Mouse (Mus musculus) liver, adult 2 months (tissue): Measurements from ENCODE around the gene Fam184b. TPM values are rescaled to one million over a fixed set of nuclear protein-coding genes. Genes with fewer than 3 reads are reported as not detected.

Source experiments
- DNase-seq: peaks from one replicate; pipeline ENCODE4 v3.0.0-alpha.2; 2011; ENCODE audit warnings: low read depth, low spot score; ENCODE audit errors: extremely low read depth
- H3K27ac ChIP-seq: fragments of 200-500 bp; replicated peaks from 2 replicates; pipeline ENCODE4 v1.5.1; 2012; ENCODE audit warnings: low read depth, mild to moderate bottlenecking, control low read depth, inconsistent platforms, low read length; ENCODE audit not compliant: insufficient read depth
- H3K27me3 ChIP-seq: fragments of 200-500 bp; 2 replicates; pipeline ENCODE4 v1.6.1; 2012; ENCODE audit warnings: mild to moderate bottlenecking, moderate library complexity, low read length, inconsistent platforms; ENCODE audit not compliant: control insufficient read depth, insufficient read depth
- H3K36me3 ChIP-seq: fragments of 200-500 bp; 2 replicates; pipeline ENCODE4 v1.6.1; 2012; ENCODE audit warnings: low read length, inconsistent platforms; ENCODE audit not compliant: control insufficient read depth, insufficient read depth
- H3K4me1 ChIP-seq: fragments of 200-500 bp; 2 replicates; pipeline ENCODE4 v1.6.1; 2011; ENCODE audit warnings: low read length; ENCODE audit not compliant: control insufficient read depth, insufficient read depth
- H3K4me3 ChIP-seq: fragments of 200-500 bp; 2 replicates; pipeline ENCODE4 v1.5.1; 2011; ENCODE audit warnings: low read depth, mild to moderate bottlenecking, control low read depth, low read length, moderate library complexity; ENCODE audit not compliant: insufficient read depth
- H3K79me2 ChIP-seq: fragments of 200-500 bp; 2 replicates; pipeline ENCODE4 v1.6.1; 2012; ENCODE audit warnings: inconsistent platforms, mild to moderate bottlenecking, low read length, moderate library complexity; ENCODE audit not compliant: control insufficient read depth, insufficient read depth
- H3K9ac ChIP-seq: fragments of 200-500 bp; 2 replicates; pipeline ENCODE4 v1.6.1; 2012; ENCODE audit warnings: low read depth, mild to moderate bottlenecking, control low read depth, inconsistent platforms, low read length
- CTCF ChIP-seq: fragments of 200-500 bp; IDR thresholded peaks from 2 replicates; pipeline ENCODE4 v1.5.1; 2011; ENCODE audit warnings: low read depth, low read length, control low read depth
- POLR2A ChIP-seq: fragments of 200-500 bp; IDR thresholded peaks from 2 replicates; pipeline ENCODE4 v1.6.1; 2011; ENCODE audit warnings: low read length, control low read depth; ENCODE audit not compliant: insufficient read depth; ENCODE audit errors: extremely low read depth
- WGBS: fragments of 180-500 bp; shearing (Covaris S2); methylation state at CpG from one replicate; pipeline ENCODE4 v1.1.7; 2018; 5-methylcytosine and 5-hydroxymethylcytosine counted together
- polyA plus RNA-seq: library from polyadenylated mRNA; depleted of rRNA; stranded (reverse); fragments of >200 nt; gene quantifications from 2 replicates; pipeline ENCODE4 v1.2.3, GENCODE M21; 2012; rRNA removed
- total RNA-seq: library from RNA; depleted of rRNA; stranded (reverse); fragments of >200 nt; gene quantifications from 2 replicates; pipeline ENCODE4 v1.2.3, GENCODE M21; 2014; rRNA removed

The Fam184b gene
- total RNA-seq (under 0.01 and 0.07 TPM in 2 replicates), polyA plus RNA-seq (0.06 TPM in 2 replicates)

DNA sequence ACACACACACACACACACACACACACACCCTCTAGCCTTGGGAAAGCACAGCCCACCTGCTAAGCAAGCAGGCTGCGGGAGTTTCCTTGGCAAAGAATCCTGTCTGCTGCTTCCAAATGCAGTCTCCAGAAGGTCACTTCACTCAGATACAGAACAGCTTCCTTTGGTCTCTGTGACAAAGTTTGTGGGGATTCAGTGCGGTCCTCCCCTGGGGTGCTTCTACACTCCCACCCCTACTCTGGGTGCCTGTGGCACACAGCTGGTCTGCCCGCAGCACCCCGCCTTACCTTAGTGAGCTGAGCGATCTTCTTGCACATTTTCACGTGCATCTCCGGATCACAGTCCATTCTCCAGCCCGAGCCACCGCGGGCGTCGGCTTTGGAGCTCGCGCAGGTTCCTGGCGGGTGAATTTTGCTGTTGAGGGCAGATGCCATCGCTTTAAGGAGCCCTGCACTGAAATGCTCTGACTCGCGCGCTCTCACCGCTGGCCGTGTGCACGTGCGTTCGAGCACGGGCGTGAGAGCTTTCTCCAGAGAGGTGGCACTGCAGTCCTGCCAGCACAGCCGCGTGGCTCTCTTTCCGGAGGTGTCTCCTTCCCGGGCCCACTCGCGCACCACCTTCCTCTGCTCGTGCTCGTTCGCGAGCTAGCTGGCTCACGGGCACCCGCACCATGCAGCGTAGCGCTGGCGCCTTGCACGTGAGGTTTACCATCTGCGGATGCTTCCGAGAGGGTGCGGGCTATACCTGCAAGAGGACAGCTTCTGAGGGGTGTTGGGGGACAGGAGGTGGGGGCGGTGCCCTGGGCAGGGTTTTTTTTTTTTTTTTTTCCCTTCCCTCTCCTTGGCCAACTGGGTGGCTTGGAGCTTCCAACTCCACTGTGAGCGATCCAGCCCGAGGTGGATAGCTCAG, at the start of gene Fam184b:
Gene Fam184b (minus strand): TSS at position 809 of the 909 bp plus-strand sequence.
- Histone ChIP-seq H3K4me3 (peak within 1 kb of the TSS; percentile 17), H3K79me2 (no peaks in the 10 kb centered on the region), H3K27ac (no peak within 1 kb of the TSS), H3K4me1 (0 out of 2 replicates have a peak, but pooled peaks cover 3% of the 10 kb centered on the region), H3K36me3 (no peaks in the 10 kb centered on the region), H3K27me3 (no peaks in the 10 kb centered on the region), H3K9ac (no peak within 1 kb of the TSS)
- TF ChIP-seq CTCF (no peak), POLR2A (no peak)
- DNase-seq, result peak; percentile 27
- WGBS, result under 1% methylated on average over 48 of the region's 48 CpGs

DNA sequence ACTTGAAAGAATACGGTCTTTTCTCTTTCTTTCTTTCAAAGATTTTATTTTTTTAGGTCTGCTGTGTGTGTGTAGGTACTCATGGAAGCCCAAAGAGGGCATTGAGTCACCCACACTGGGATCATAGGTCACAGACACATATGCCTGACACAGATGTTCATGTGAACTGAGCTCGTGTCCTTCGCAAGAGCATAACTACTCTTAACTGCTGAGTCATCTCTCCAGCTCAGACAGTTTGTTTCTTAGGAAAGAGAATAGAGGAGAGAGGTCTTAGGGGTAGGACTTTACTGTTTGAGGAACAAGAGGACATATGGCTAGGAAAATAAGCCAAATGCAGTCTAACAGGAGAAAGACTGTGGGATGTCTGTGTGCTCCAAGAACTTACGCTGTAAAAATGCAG, 49.7 kb upstream of the Fam184b start:
- 86% methylated on average over 4 of the region's 4 CpGs for WGBS
- DNase-seq, result no peak
- H3K9ac ChIP-seq, result no peak overlapping the region
- no peaks in the 10 kb centered on the region for H3K79me2 ChIP-seq
- no peaks in the 10 kb centered on the region for H3K27me3 ChIP-seq
- no peak overlapping the region for H3K27ac ChIP-seq
- no peaks in the 10 kb centered on the region for H3K4me1 ChIP-seq
- no peak overlapping the region for H3K4me3 ChIP-seq
- no peak for TF ChIP-seq POLR2A
- TF ChIP-seq CTCF, result no peak
- H3K36me3 ChIP-seq, result no peaks in the 10 kb centered on the region

DNA sequence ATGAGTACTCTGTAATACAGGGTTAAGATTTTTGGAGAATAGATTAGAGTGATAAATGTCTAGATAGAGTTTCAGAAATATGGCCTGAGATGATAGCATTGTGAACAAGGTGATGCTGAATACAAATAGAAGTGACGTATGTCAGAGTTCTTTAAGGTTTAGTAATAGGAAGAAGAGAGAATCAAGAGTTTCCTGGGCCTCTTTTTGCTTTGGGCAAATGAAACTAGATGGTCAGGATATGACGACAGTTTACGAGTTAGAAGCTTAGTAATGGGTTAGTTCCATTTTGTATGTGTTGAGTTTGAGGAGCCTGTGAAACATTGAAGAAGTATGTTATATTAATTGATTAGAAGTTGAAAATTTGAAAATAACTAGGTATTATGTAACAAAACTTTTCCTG, 46.8 kb upstream of the Fam184b start:
- DNase-seq, result no peak
- no peaks in the 10 kb centered on the region for H3K79me2 ChIP-seq
- H3K4me1 ChIP-seq, result no peaks in the 10 kb centered on the region
- H3K4me3 ChIP-seq, result no peak overlapping the region
- WGBS, result 97% methylated on average over 3 of the region's 3 CpGs
- TF ChIP-seq CTCF, result no peak
- TF ChIP-seq POLR2A, result no peak
- no peaks in the 10 kb centered on the region for H3K36me3 ChIP-seq
- no peak overlapping the region for H3K27ac ChIP-seq
- no peaks in the 10 kb centered on the region for H3K27me3 ChIP-seq
- H3K9ac ChIP-seq, result no peak overlapping the region

DNA sequence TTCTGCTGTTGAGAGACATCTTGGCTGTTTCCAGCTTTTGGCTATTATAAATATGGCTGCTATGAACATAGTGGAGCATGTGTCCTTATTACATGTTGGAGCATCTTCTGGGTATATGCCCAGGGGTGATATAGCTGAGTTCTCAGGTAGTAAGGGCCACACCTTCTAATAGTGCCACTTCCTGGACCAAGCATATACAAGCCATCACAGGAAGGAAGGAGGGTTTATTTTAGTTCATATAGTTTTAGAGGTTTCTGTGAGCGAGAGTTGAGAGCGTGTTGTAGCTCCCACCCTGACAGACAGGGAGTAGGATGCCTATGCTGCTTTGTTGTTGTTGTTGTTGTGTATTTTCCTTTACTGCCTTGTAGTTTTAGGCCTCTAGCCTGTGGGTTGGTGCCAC, 45.8 kb upstream of the Fam184b start:
- Histone ChIP-seq H3K9ac (no peak overlapping the region), H3K4me3 (no peak overlapping the region), H3K36me3 (no peaks in the 10 kb centered on the region), H3K27me3 (no peaks in the 10 kb centered on the region), H3K27ac (no peak overlapping the region), H3K4me1 (no peaks in the 10 kb centered on the region), H3K79me2 (no peaks in the 10 kb centered on the region)
- TF ChIP-seq CTCF, result no peak
- 95% methylated on average over 2 of the region's 2 CpGs for WGBS
- no peak for DNase-seq

DNA sequence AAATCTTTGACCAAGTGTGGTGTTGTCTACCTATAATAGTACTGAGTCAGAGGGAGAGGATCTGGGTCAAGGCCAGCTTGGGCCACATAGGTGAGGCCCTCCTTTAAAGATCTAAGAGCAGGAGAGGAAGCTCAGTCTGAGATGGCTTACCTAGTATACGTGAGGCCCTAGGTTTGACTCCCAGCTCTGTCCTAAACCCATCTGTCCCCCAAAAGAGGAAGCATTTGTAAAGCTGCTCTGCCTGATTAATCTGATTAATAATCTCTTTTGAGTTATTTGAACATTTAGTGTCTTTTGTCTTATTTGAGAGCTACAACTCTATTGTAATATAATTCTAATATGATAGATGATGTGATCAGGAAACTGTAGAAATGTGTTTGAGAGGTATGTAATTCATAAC, 44.0 kb upstream of the Fam184b start:
- TF ChIP-seq POLR2A, result no peak
- no peak for TF ChIP-seq CTCF
- WGBS, result 97% methylated on average over 1 of the region's 1 CpGs
- Histone ChIP-seq H3K27ac (no peak overlapping the region), H3K79me2 (no peaks in the 10 kb centered on the region), H3K9ac (no peak overlapping the region), H3K27me3 (no peaks in the 10 kb centered on the region), H3K4me1 (no peaks in the 10 kb centered on the region), H3K36me3 (no peaks in the 10 kb centered on the region), H3K4me3 (no peak overlapping the region)
- no peak for DNase-seq

DNA sequence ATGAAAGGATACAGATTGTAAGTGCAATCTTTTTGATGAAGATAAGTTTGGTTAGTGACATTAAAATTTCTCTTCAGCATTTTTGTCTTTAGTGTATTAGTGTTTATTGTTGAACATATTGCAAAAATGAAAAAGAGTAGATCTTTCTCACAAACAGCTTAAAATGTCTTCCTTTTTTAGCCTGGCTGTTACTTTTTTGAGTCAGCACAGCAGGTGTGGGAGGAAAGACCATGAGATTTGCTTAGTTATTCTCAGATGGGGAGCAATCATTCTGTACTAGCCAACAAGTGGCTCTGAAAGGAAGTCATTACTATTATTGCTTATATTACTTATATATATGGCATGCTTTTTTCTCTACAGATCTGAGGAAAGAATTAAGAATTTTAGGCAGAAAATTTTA, 40.5 kb upstream of the Fam184b start:
- no peak overlapping the region for H3K27ac ChIP-seq
- no peaks in the 10 kb centered on the region for H3K36me3 ChIP-seq
- H3K4me1 ChIP-seq, result no peaks in the 10 kb centered on the region
- H3K9ac ChIP-seq, result no peak overlapping the region
- no peaks in the 10 kb centered on the region for H3K27me3 ChIP-seq
- TF ChIP-seq CTCF, result no peak
- TF ChIP-seq POLR2A, result no peak
- no peaks in the 10 kb centered on the region for H3K79me2 ChIP-seq
- DNase-seq, result no peak
- H3K4me3 ChIP-seq, result no peak overlapping the region
